Mouse (Mus musculus) spleen, postnatal 10 days (tissue): Measurements from ENCODE around the gene Snai3.
A peak's percentile ranks its signal among the peaks of the same experiment; 100 is the strongest.

Source experiments
- DNase-seq, 2 experiments: peaks; one replicate each; pipeline ENCODE4 v3.0.0; 2021 to 2022; ENCODE audit warnings: low spot score in 2 of 2

Gene Snai3

GRCm38 (mm10) chr8:122431694-122432442 lies 28.7 kb downstream of the Snai3 start:
- peak; percentile 52 to 57 for DNase-seq

GRCm38 (mm10) chr8:122430646-122431045 lies 29.9 kb downstream of the Snai3 start:
- no peak for DNase-seq

GRCm38 (mm10) chr8:122430058-122430636 lies 30.4 kb downstream of the Snai3 start:
- DNase-seq: peak in 1 of 2 experiments; percentile 60

- peak in 1 of 2 experiments; percentile 60 for DNase-seq
Observed at GRCm38 (mm10) chr8:122428163-122428562, 32.4 kb downstream of the Snai3 start.

GRCm38 (mm10) chr8:122427607-122428006 lies 32.9 kb downstream of the Snai3 start:
- DNase-seq: no peak

GRCm38 (mm10) chr8:122426145-122426544 lies 34.4 kb downstream of the Snai3 start:
- no peak for DNase-seq

- DNase-seq: no peak
Observed at GRCm38 (mm10) chr8:122423659-122424058, 36.9 kb downstream of the Snai3 start.

GRCm38 (mm10) chr8:122423217-122423616 lies 37.3 kb downstream of the Snai3 start:
- DNase-seq: no peak

GRCm38 (mm10) chr8:122421376-122422070 lies 39.0 kb downstream of the Snai3 start, which contains the start of gene Il17c:
Il17c (plus strand) TSS chr8:122422020.
- DNase-seq: no peak

GRCm38 (mm10) chr8:122419881-122420555 lies 40.5 kb downstream of the Snai3 start:
- DNase-seq: no peak

- no peak for DNase-seq
Observed at GRCm38 (mm10) chr8:122415554-122415953, 45.0 kb downstream of the Snai3 start.

- no peak for DNase-seq
Observed at GRCm38 (mm10) chr8:122414311-122414710, 46.2 kb downstream of the Snai3 start.

GRCm38 (mm10) chr8:122407678-122408077 lies 52.9 kb downstream of the Snai3 start:
- no peak for DNase-seq

- no peak for DNase-seq
Observed at GRCm38 (mm10) chr8:122405146-122405805, 55.3 kb downstream of the Snai3 start.
